Mouse (Mus musculus) ES-Bruce4 (cell line): ENCODE results near the gene Dnajb3. TPM values are rescaled to one million over a fixed set of nuclear protein-coding genes. Genes with fewer than 3 reads are reported as not detected.

ENCODE experiments used
- H3K27ac ChIP-seq: 2 replicates; pipeline ENCODE4 v1.5.1; 2012; ENCODE audit warnings: low read length, inconsistent platforms; ENCODE audit not compliant: insufficient read depth
- H3K27me3 ChIP-seq: 2 replicates; pipeline ENCODE4 v1.6.1; 2012; ENCODE audit warnings: mild to moderate bottlenecking, low read length, inconsistent platforms; ENCODE audit not compliant: control insufficient read depth, poor library complexity, insufficient read depth, severe bottlenecking
- H3K36me3 ChIP-seq: 2 replicates; pipeline ENCODE4 v1.6.1; 2012; ENCODE audit warnings: inconsistent platforms, mild to moderate bottlenecking, low read length, moderate library complexity; ENCODE audit not compliant: control insufficient read depth, poor library complexity, insufficient read depth, severe bottlenecking
- H3K4me1 ChIP-seq: one replicate; pipeline ENCODE4 v1.8.1; 2011; ENCODE audit warnings: low read length; ENCODE audit not compliant: control insufficient read depth, insufficient read depth
- H3K4me3 ChIP-seq: 2 replicates; pipeline ENCODE4 v1.5.1; 2011; ENCODE audit warnings: low read depth, mild to moderate bottlenecking, low read length
- H3K9ac ChIP-seq: 2 replicates; pipeline ENCODE4 v1.6.1; 2012; ENCODE audit warnings: low read depth, mild to moderate bottlenecking, inconsistent platforms; ENCODE audit not compliant: poor library complexity, severe bottlenecking
- H3K9me3 ChIP-seq: replicated peaks from 2 replicates; pipeline ENCODE4 v1.6.1; 2012; ENCODE audit warnings: mild to moderate bottlenecking, low read length, inconsistent platforms; ENCODE audit not compliant: control insufficient read depth, poor library complexity, insufficient read depth, severe bottlenecking
- CTCF ChIP-seq: IDR thresholded peaks from one replicate; pipeline ENCODE4 v1.8.1; 2011; ENCODE audit warnings: low read depth, low read length
- EP300 ChIP-seq: IDR thresholded peaks from 2 replicates; pipeline ENCODE4 v1.6.1; 2011; ENCODE audit warnings: low read depth, low read length; ENCODE audit not compliant: insufficient read depth
- POLR2A ChIP-seq: IDR thresholded peaks from one replicate; pipeline ENCODE4 v1.8.1; 2011; ENCODE audit warnings: low read length; ENCODE audit not compliant: insufficient read depth
- polyA plus RNA-seq: library from polyadenylated mRNA; stranded (reverse); fragments of >200 nt; gene quantifications from 2 replicates; pipeline ENCODE4 v1.2.4, GENCODE M21; 2011; ENCODE audit warnings: low read depth; ENCODE audit not compliant: missing spikeins, insufficient read depth, insufficient read length

Gene Dnajb3
- polyA plus RNA-seq, 1 experiment, result 1.2 TPM

DNA sequence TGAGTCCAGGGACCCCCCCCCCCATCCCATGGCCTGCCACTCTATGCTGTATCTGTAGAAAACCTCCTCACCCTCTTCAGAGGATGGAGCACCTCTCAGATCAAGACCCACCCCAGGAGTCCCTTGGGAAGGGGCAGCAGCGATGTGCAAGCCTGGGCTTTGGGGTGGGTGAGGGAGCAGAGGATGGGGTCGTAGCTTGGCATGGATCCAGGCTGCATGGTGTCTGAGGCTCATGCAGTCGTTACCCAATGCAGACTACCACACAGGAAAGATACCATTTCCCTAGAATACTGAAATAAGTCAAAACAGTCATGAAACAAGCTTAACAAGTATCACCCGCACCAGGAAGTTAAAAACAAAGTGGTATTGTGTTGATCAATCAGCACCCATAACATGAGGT lies 43.1 kb upstream of the Dnajb3 start:
- Histone ChIP-seq H3K9me3 (no peaks in the 10 kb centered on the region), H3K4me1 (no peaks in the 10 kb centered on the region)
- TF ChIP-seq EP300, result no peak
- no peak for TF ChIP-seq POLR2A
- TF ChIP-seq CTCF, result no peak

DNA sequence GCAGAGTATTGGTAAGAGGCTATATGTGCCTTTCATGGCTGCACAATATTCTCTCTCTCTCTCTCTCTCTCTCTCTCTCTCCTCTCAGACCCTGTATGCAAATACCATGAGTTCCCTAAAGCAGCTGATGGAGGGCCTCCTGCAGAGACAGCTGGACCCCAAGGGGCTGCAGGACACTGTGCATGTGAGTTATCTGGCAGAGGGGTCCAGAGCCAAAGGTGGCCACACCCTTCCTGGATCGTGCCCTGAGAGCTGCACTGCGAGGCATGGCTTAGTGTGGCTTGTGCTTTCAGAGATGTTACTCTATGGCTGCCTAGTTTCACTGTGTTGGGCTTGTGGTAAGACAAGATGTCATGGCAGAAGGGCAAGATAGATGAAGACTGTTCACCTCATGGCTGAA lies 42.1 kb upstream of the Dnajb3 start:
- no peaks in the 10 kb centered on the region for H3K4me1 ChIP-seq
- H3K9me3 ChIP-seq, result no peaks in the 10 kb centered on the region
- no peaks in the 10 kb centered on the region for H3K27me3 ChIP-seq
- no peak overlapping the region for H3K4me3 ChIP-seq
- H3K27ac ChIP-seq, result no peak overlapping the region
- H3K9ac ChIP-seq, result no peak overlapping the region
- H3K36me3 ChIP-seq, result no peaks in the 10 kb centered on the region
- TF ChIP-seq EP300, result no peak
- no peak for TF ChIP-seq CTCF
- TF ChIP-seq POLR2A, result no peak

More for the DNA sequence above, 43.1 kb upstream of the Dnajb3 start:
- H3K4me3 ChIP-seq, result no peak overlapping the region
- H3K27me3 ChIP-seq, result no peaks in the 10 kb centered on the region
- H3K36me3 ChIP-seq, result no peaks in the 10 kb centered on the region
- no peak overlapping the region for H3K9ac ChIP-seq
- H3K27ac ChIP-seq, result no peak overlapping the region

DNA sequence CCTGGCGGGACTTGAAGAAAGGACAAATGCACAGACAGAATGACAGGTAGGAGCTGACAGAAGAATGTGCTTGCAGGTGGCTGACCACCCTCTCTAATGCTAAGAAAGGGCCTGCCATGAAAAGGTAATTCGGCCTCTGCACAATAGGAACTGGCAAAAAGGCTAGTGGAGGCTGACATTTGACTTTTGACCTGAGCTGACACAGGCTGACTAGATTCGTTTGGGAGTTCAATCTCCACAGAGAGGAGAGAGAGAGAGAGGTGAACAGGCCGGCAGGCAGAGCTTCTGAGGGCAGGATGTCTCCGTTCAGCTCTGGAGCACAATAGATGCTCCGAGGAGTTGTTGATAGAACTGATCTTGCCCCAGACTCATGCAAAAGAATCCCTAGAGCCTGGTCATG lies 40.8 kb upstream of the Dnajb3 start:
- Histone ChIP-seq H3K27ac (no peak overlapping the region), H3K4me1 (no peaks in the 10 kb centered on the region), H3K9me3 (no peaks in the 10 kb centered on the region), H3K9ac (no peak overlapping the region), H3K4me3 (no peak overlapping the region), H3K36me3 (no peaks in the 10 kb centered on the region), H3K27me3 (no peaks in the 10 kb centered on the region)
- no peak for TF ChIP-seq POLR2A
- TF ChIP-seq EP300, result no peak
- no peak for TF ChIP-seq CTCF

DNA sequence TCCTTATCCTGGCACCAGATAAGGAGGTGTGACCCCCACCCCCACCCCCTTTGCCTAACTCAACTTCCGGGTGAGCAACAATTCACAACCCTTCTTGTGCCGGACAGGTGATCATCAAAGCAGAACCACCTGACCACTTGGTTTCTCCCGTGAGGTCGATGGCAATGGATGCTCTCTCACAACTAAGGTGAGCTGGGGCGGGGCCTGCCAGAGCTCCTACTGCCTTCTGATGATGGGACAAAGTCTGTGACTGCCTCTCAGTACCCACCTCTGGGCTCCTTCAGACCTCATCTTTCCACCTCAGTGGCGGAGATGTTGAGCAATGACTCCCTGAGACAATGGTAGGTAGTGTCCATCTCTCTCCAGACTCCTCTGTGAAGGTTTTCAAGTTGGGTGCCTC lies 40.3 kb upstream of the Dnajb3 start:
- no peaks in the 10 kb centered on the region for H3K36me3 ChIP-seq
- no peaks in the 10 kb centered on the region for H3K9me3 ChIP-seq
- no peaks in the 10 kb centered on the region for H3K4me1 ChIP-seq
- no peak overlapping the region for H3K9ac ChIP-seq
- no peak overlapping the region for H3K27ac ChIP-seq
- TF ChIP-seq CTCF (no peak), EP300 (no peak), POLR2A (no peak)
- H3K4me3 ChIP-seq, result no peak overlapping the region
- H3K27me3 ChIP-seq, result no peaks in the 10 kb centered on the region

DNA sequence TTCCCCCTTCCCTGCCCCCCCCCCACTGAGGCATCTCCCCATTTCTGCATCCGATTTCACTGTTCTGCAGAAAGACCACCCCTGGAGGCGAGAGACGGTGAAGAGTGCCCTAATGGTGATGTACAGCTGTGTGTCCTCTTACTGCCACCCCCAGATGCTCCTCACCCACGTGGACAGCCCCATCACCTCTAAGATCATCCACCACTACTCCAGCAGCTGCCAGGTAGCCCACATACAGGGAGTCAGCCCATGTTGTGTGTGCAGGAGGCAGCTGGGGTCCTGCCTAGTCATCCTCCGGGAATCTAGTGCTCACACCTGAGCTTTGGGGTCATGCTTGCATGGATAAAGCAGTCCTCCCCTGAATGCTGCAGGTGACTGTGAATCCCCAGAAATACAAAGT lies 38.3 kb upstream of the Dnajb3 start:
- Histone ChIP-seq H3K36me3 (no peaks in the 10 kb centered on the region), H3K27ac (no peak overlapping the region), H3K9ac (no peak overlapping the region), H3K4me3 (no peak overlapping the region), H3K9me3 (no peaks in the 10 kb centered on the region), H3K27me3 (no peaks in the 10 kb centered on the region), H3K4me1 (no peaks in the 10 kb centered on the region)
- TF ChIP-seq POLR2A (no peak), CTCF (no peak), EP300 (no peak)

DNA sequence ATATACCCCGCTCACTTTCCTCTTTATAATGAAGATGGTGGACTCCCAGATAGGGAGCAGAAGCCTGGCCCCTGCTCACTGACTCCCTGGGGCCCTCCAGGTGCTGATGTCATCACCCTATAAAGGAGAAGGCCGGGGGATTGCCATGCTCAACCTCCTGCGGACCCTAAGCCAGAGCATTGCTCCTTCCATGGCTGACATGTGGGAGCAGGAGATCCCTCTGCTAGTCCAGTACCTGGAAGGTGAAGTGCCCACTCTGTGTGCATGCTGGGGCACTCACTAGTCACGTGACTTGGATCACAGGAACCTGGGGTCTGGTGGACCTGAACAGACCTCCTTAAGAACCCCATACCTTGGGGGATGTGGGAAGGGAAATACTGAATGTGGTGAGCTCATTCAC lies 35.0 kb upstream of the Dnajb3 start:
- TF ChIP-seq EP300 (no peak), CTCF (no peak), POLR2A (no peak)
- no peaks in the 10 kb centered on the region for H3K4me1 ChIP-seq
- no peaks in the 10 kb centered on the region for H3K36me3 ChIP-seq
- H3K9ac ChIP-seq, result no peak overlapping the region
- H3K9me3 ChIP-seq, result no peaks in the 10 kb centered on the region
- no peak overlapping the region for H3K4me3 ChIP-seq
- no peaks in the 10 kb centered on the region for H3K27me3 ChIP-seq
- H3K27ac ChIP-seq, result no peak overlapping the region

DNA sequence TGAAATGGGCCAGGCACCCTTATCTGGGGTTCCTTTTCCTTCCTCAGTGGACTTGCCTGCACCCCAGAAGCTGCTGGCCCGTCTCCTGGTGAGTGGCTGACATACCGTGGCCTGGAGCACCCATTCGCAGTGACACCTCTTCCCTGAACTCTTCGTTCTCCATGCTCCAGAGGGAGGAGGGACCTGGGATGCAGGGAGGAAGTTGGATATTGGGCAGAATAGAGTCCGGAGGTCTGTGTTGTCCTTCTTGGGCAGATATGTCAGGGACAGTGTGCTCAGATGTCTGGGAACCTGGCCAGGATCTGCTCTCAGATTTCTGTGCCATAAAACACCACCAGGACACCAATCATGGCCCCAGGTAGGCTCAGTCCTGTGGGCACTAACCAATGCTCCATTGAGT lies 34.5 kb upstream of the Dnajb3 start:
- H3K27me3 ChIP-seq, result no peaks in the 10 kb centered on the region
- no peak overlapping the region for H3K4me3 ChIP-seq
- H3K9ac ChIP-seq, result no peak overlapping the region
- H3K4me1 ChIP-seq, result no peaks in the 10 kb centered on the region
- TF ChIP-seq POLR2A, result no peak
- TF ChIP-seq CTCF, result no peak
- no peaks in the 10 kb centered on the region for H3K36me3 ChIP-seq
- no peaks in the 10 kb centered on the region for H3K9me3 ChIP-seq
- H3K27ac ChIP-seq, result no peak overlapping the region
